Mouse (Mus musculus) MEL (cell line): ENCODE data around the gene Gm11985. TPM values are rescaled to one million over a fixed set of nuclear protein-coding genes. Genes with fewer than 3 reads are reported as not detected.

Experiments used
- DNase-seq: peaks from one replicate; pipeline ENCODE4 v3.0.0; 2011; ENCODE audit warnings: low read depth, low spot score
- H3K27ac ChIP-seq: 2 replicates; pipeline ENCODE4 v1.5.1; 2012; ENCODE audit warnings: low read depth, mild to moderate bottlenecking, control low read depth, low read length, moderate library complexity; ENCODE audit not compliant: control insufficient read depth
- H3K27me3 ChIP-seq, 2 experiments: fragments of 150-350 bp in 1 of 2; sonication (generic) in 1 of 2; 2 replicates each; pipeline ENCODE4 v1.6.1; 2012; ENCODE audit warnings: low read length in 2 of 2, mild to moderate bottlenecking in 2 of 2, improper control_type of control experiment in 1 of 2, moderate library complexity in 1 of 2; ENCODE audit not compliant: insufficient read depth in 2 of 2, control insufficient read depth in 1 of 2
- H3K36me3 ChIP-seq, 2 experiments: 2 replicates each; pipeline ENCODE4 v1.6.1; 2012 to 2014; ENCODE audit warnings: low read length in 2 of 2, improper control_type of control experiment in 1 of 2, inconsistent platforms in 1 of 2, mild to moderate bottlenecking in 1 of 2; ENCODE audit not compliant: insufficient read depth in 2 of 2, control insufficient read depth in 1 of 2
- H3K4me1 ChIP-seq, 2 experiments: fragments of 150-350 bp in 1 of 2; sonication (generic) in 1 of 2; 2 replicates each; pipeline ENCODE4 v1.6.1; 2012; ENCODE audit warnings: low read length in 2 of 2, improper control_type of control experiment in 1 of 2, mild to moderate bottlenecking in 1 of 2; ENCODE audit not compliant: insufficient read depth in 2 of 2, control insufficient read depth in 1 of 2
- H3K4me3 ChIP-seq, 2 experiments: fragments of 150-350 bp in 1 of 2; sonication (generic) in 1 of 2; 2 replicates each; pipeline ENCODE4 v1.5.1; 2012; ENCODE audit warnings: low read depth in 2 of 2, low read length in 2 of 2, mild to moderate bottlenecking in 2 of 2, moderate library complexity in 2 of 2, control low read depth in 1 of 2, improper control_type of control experiment in 1 of 2; ENCODE audit not compliant: control insufficient read depth in 1 of 2, insufficient read depth in 1 of 2
- H3K79me2 ChIP-seq: 2 replicates; pipeline ENCODE4 v1.6.1; 2012; ENCODE audit warnings: mild to moderate bottlenecking, low read length, moderate library complexity; ENCODE audit not compliant: control insufficient read depth, poor library complexity, insufficient read depth
- H3K9ac ChIP-seq: 2 replicates; pipeline ENCODE4 v1.6.1; 2012; ENCODE audit warnings: low read depth, mild to moderate bottlenecking, control low read depth, low read length, moderate library complexity; ENCODE audit not compliant: control insufficient read depth, poor library complexity, severe bottlenecking
- H3K9me3 ChIP-seq: fragments of 150-350 bp; sonication (generic); replicated peaks from 2 replicates; pipeline ENCODE4 v1.6.1; 2012; ENCODE audit warnings: mild to moderate bottlenecking, low read length, improper control_type of control experiment, moderate library complexity; ENCODE audit not compliant: insufficient read depth
- CTCF ChIP-seq, 3 experiments: IDR thresholded peaks in 2 of 3; conservative IDR thresholded peaks in 1 of 3; 2 replicates each; pipeline ENCODE4 v1.5.1; 2011 to 2012; ENCODE audit warnings: low read length in 3 of 3, low read depth in 2 of 3, mild to moderate bottlenecking in 2 of 3, improper control_type of control experiment in 1 of 3, inconsistent platforms in 1 of 3, mixed read lengths in 1 of 3, moderate library complexity in 1 of 3; ENCODE audit not compliant: control insufficient read depth in 1 of 3, insufficient read depth in 1 of 3, poor library complexity in 1 of 3, severe bottlenecking in 1 of 3
- ELF1 ChIP-seq: IDR thresholded peaks from 2 replicates; pipeline ENCODE4 v1.6.1; 2014; ENCODE audit warnings: low read depth, mild to moderate bottlenecking, inconsistent platforms, low read length, improper control_type of control experiment, moderate library complexity
- ETS1 ChIP-seq: IDR thresholded peaks from 2 replicates; pipeline ENCODE4 v1.6.1; 2012; ENCODE audit warnings: low read depth, mild to moderate bottlenecking, inconsistent platforms, low read length, improper control_type of control experiment, moderate library complexity
- GATA1 ChIP-seq: IDR thresholded peaks from 2 replicates; pipeline ENCODE4 v1.6.1; 2011; ENCODE audit warnings: low read depth, low read length, improper control_type of control experiment
- HCFC1 ChIP-seq: IDR thresholded peaks from 2 replicates; pipeline ENCODE4 v1.6.1; 2012; ENCODE audit warnings: low read depth, mild to moderate bottlenecking, inconsistent platforms, low read length, improper control_type of control experiment, moderate library complexity
- MAX ChIP-seq: IDR thresholded peaks from 2 replicates; pipeline ENCODE4 v1.6.1; 2011; ENCODE audit warnings: low read length, improper control_type of control experiment
- MAZ ChIP-seq: IDR thresholded peaks from 2 replicates; pipeline ENCODE4 v1.6.1; 2012; ENCODE audit warnings: low read depth, mild to moderate bottlenecking, inconsistent platforms, low read length, improper control_type of control experiment
- MEF2A ChIP-seq: IDR thresholded peaks from 2 replicates; pipeline ENCODE4 v1.6.1; 2014; ENCODE audit warnings: low read depth, mild to moderate bottlenecking, inconsistent platforms, low read length, improper control_type of control experiment; ENCODE audit not compliant: poor library complexity, insufficient replicate concordance, severe bottlenecking; ENCODE audit errors: extremely low read depth
- MYC ChIP-seq: IDR thresholded peaks from 2 replicates; pipeline ENCODE4 v1.6.1; 2011; ENCODE audit warnings: low read depth, mild to moderate bottlenecking, low read length, improper control_type of control experiment, moderate library complexity
- POLR2AphosphoS2 ChIP-seq: IDR thresholded peaks from 2 replicates; pipeline ENCODE4 v1.6.1; 2011; ENCODE audit warnings: low read length, improper control_type of control experiment
- POLR2AphosphoS5 ChIP-seq: IDR thresholded peaks from 2 replicates; pipeline ENCODE4 v1.6.1; 2012; ENCODE audit warnings: low read depth, borderline replicate concordance, mild to moderate bottlenecking, inconsistent platforms, low read length, moderate library complexity, mixed read lengths
- RAD21 ChIP-seq: IDR thresholded peaks from 2 replicates; pipeline ENCODE4 v1.6.1; 2011; ENCODE audit warnings: mild to moderate bottlenecking, low read depth, low read length, improper control_type of control experiment
- TCF12 ChIP-seq: IDR thresholded peaks from 2 replicates; pipeline ENCODE4 v1.6.1; 2014; ENCODE audit warnings: low read depth, mild to moderate bottlenecking, inconsistent platforms, low read length, improper control_type of control experiment, moderate library complexity
- UBTF ChIP-seq: IDR thresholded peaks from 2 replicates; pipeline ENCODE4 v1.6.1; 2012; ENCODE audit warnings: low read depth, mild to moderate bottlenecking, inconsistent platforms, low read length, improper control_type of control experiment, moderate library complexity, borderline replicate concordance; ENCODE audit not compliant: insufficient read depth
- ZKSCAN1 ChIP-seq: IDR thresholded peaks from 2 replicates; pipeline ENCODE4 v1.6.1; 2012; ENCODE audit warnings: low read depth, mild to moderate bottlenecking, inconsistent platforms, low read length, improper control_type of control experiment, moderate library complexity
- ZMIZ1 ChIP-seq: IDR thresholded peaks from 2 replicates; pipeline ENCODE4 v1.6.1; 2012; ENCODE audit warnings: low read depth, mild to moderate bottlenecking, inconsistent platforms, low read length, improper control_type of control experiment, moderate library complexity
- polyA plus RNA-seq, 2 experiments: library from polyadenylated mRNA; stranded (reverse) in 1 of 2; unstranded in 1 of 2; fragments of >175 nt in 1 of 2; fragments of >200 nt in 1 of 2; gene quantifications; 2 replicates each; pipeline versions ENCODE4 v1.2.1 to v1.2.4; 2012; ENCODE audit warnings: low replicate concordance in 2 of 2, low read depth in 1 of 2; ENCODE audit not compliant: insufficient read length in 2 of 2, insufficient read depth in 1 of 2, missing spikeins in 1 of 2
- total RNA-seq: library from RNA; depleted of rRNA; stranded (reverse); fragments of 300-350 nt; gene quantifications from 2 replicates; pipeline ENCODE4 v1.2.3, GENCODE M21; 2012

Gm11985 gene
- total and polyA plus RNA-seq, 3 experiments = not detected

DNA sequence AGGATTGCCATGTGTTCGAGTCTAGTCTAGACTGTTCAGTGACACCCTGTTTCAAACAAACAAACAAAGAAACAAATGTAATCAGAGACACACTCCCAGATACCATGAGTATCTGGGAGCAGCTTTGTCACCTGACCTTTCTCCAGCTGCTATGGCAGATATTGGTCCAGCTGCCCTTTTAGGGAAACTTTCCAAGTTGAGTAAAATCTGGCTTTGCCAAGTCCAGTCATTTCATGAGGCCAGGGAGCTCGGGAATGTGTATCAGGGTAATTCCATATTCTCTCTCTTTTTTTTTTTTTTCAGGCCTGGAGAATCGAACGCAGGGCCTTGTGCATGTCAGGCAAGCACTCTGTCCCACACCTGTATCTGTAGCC, 6.9 kb upstream of the Gm11985 start:
- no peak overlapping the region for H3K9ac ChIP-seq
- no peaks in the 10 kb centered on the region for H3K27me3 ChIP-seq
- no peaks in the 10 kb centered on the region for H3K36me3 ChIP-seq
- no peak for TF ChIP-seq POLR2AphosphoS2
- TF ChIP-seq MAX = no peak
- TF ChIP-seq TCF12 = no peak
- DNase-seq = no peak
- no peak overlapping the region for H3K4me3 ChIP-seq
- H3K27ac ChIP-seq = no peak overlapping the region
- H3K9me3 ChIP-seq = no peaks in the 10 kb centered on the region
- H3K4me1 ChIP-seq = no peaks in the 10 kb centered on the region
- H3K79me2 ChIP-seq = no peaks in the 10 kb centered on the region

DNA sequence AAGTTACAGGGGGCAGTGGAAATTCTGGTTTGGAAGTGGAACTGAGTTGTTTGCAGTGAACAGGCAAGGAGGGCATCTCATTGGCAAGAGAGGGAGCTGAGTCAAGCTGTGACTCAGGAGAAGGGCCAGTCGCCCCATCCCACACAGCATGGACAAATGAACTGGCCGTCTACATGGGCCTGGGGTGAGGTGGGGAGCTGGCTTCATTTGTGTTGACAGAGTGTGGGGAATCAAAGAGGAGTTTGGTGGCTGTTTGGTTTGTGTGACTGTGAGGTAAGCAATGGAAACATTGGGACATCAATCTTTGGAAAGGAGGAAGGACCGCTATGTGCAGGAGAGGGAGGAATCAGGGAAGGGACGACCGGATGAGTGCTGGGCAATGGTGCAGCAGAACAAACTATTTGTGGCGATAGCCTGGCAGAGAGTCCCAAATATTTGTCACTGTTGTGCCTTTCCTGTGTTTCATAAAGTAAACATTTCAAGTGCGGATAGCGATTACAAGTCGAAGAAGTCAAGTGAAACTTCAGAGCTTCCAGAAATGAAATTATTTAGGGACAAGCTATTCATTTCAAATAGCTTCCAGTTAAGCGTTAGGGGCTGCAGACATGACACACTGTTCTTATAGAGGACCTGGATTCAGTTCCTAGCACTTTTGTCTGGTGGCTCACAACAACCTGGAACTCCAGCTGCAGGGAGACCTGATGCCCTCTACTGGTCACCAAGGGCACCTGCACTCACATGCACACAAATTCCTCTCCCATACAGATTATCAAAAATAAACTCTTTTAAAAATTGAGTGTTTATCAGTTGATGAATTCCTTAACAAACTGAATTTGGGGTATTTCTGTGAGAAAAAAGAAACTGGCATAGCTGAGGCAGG, 6.3 kb upstream of the Gm11985 start:
- Histone ChIP-seq H3K27ac (no peak overlapping the region), H3K9me3 (no peaks in the 10 kb centered on the region)
- DNase-seq = no peak

DNA sequence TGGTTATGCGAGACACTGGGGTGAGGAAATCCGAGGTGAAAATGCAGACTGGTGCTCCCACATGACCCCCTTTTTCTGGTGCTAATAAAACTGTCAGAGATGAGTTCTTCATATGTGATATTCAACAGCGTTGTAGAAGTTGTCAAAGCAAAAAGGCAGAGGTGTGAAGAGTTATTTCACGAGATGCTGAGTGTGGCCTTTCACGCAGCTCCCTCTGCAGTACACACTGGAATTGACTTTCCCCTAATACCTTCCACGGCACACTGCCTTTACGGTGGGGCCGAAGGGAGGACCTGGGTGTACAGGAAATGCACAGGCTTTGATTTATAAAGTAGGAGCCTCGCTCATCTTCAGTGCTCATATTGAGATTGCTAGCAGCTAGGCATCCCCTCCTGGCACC, 4.8 kb upstream of the Gm11985 start:
- Histone ChIP-seq H3K36me3 (no peaks in the 10 kb centered on the region), H3K4me1 (no peaks in the 10 kb centered on the region), H3K79me2 (no peaks in the 10 kb centered on the region), H3K9ac (no peak overlapping the region), H3K27ac (no peak overlapping the region), H3K27me3 (no peaks in the 10 kb centered on the region), H3K4me3 (no peak overlapping the region), H3K9me3 (no peaks in the 10 kb centered on the region)
- DNase-seq = no peak
- TF ChIP-seq ZMIZ1 (no peak), HCFC1 (no peak), POLR2AphosphoS2 (no peak), ETS1 (no peak), UBTF (no peak), ELF1 (no peak), MAZ (no peak), ZKSCAN1 (no peak), MYC (no peak), CTCF (IDR thresholded peaks at IDR 0.05 in 2 of 3, conservative IDR thresholded peaks at IDR 0.05 in 1 of 3; ENCODE audit: control insufficient read depth in 1 of 3, insufficient read depth in 1 of 3, low read depth in 2 of 3, low read length in 3 of 3, poor library complexity in 1 of 3, severe bottlenecking in 1 of 3) (no peak), RAD21 (no peak)

More for the DNA sequence above, 6.3 kb upstream of the Gm11985 start:
- H3K4me1 ChIP-seq = no peaks in the 10 kb centered on the region
- no peak overlapping the region for H3K9ac ChIP-seq
- no peak overlapping the region for H3K4me3 ChIP-seq
- no peaks in the 10 kb centered on the region for H3K36me3 ChIP-seq
- TF ChIP-seq ETS1 (no peak), HCFC1 (no peak), MEF2A (no peak), CTCF (IDR thresholded peaks at IDR 0.05 in 2 of 3, conservative IDR thresholded peaks at IDR 0.05 in 1 of 3; ENCODE audit: control insufficient read depth in 1 of 3, insufficient read depth in 1 of 3, low read depth in 2 of 3, low read length in 3 of 3, poor library complexity in 1 of 3, severe bottlenecking in 1 of 3) (peak; percentile 13 to 33 (median 32); a peak in 4 of 6 replicates), GATA1 (no peak), RAD21 (no peak), POLR2AphosphoS5 (no peak)
- TF ChIP-seq, all 39 proteins: peak for 1
- H3K27me3 ChIP-seq = no peaks in the 10 kb centered on the region
- H3K79me2 ChIP-seq = no peaks in the 10 kb centered on the region
